Mouse (Mus musculus) colon, adult 2 months (tissue): ENCODE results near the gene Ermap. TPM values are rescaled to one million over a fixed set of nuclear protein-coding genes. Genes with fewer than 3 reads are reported as not detected.

Experiments
- polyA plus RNA-seq: library from polyadenylated mRNA; depleted of rRNA; stranded (reverse); fragments of >200 nt; gene quantifications from 2 replicates; pipeline ENCODE4 v1.2.3, GENCODE M21; 2012; rRNA removed

Ermap gene
- 0.06 and 0.27 TPM in 2 replicates for polyA plus RNA-seq

DNA sequence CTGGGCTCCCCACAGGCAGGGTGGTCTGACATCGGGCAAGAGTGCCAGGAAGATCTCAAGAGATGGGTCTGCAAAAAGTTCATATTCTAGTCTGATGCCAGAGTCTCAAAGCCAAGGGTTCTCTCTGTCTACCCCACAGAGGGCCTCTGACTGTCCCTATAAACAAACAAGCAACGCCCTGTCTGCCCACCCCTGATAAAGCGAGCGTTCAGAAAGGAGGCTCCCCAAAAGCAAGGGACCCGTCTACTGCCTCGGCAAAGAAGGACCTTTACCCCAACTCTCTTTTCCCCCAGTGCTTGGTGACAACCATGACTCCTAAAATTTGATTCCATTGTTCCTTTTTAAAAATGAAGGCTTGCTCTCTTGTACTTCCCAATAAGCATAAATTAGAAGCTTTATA lies at the start of gene Ermap:
TSS of gene Ermap (minus strand) at position 148 of the 400 bp plus-strand sequence.

DNA sequence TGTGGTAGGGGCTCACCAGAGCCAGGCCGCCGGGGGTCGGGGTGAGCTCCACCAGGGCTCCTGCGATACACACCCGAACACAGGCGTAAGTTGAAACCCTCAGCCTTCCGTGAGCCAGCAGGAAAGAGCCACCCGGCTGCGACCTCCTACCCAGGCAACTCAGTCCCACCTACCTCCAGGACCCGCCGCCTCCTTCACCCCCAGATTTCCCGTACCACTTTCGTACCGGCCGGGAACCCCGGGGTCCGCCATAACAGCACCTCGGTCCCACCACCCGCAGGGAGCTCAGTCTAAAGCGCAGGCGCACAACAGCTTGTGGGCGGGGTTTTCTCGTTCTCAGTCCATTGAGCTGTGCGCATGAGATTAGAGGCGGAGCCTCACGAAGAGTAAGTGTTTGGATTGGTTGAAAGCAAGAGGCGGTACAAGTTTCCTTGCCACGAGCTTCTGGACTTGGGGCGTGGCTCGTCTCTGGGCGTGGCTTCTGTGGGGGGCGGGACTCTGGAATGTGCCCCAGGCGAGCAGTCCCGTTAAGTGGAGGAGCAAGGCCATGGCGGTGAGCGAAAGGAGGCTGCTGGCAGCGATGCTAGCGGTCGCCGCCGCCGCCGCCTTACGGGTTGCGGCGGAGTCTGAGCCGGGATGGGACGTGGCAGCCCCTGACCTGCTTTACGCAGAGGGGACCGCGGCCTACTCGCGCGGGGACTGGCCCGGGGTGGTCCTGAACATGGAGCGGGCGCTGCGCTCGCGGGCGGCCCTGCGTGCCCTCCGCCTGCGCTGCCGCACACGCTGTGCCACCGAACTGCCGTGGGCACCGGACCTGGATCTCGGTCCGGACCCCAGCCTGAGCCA lies 42.8 kb upstream of the Ermap start, which contains the start of the genes AU022252 and P3h1:
TSS of gene AU022252 (minus strand) at position 303 of the 846 bp plus-strand sequence.
TSS of gene P3h1 (plus strand) at position 506 of the 846 bp plus-strand sequence.

DNA sequence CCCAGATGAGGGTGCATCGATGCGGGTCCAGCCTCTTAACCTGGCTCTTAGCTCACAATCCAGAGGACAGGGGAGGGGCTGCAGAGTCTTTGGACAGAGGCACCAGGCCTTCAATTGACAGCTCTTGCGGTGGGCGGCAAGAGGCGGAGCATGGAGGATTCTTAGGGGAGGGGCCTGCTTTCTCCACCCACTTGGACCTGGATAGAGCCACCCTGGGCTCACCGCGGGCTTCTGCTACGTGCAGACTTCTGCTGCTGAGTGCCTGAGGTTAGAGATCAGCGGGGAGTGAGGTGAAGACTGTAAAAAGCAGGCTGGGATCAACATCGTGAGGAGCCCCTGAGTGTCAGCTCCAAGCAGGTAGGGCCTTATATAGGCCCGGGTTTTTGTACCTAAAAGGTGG lies 28.4 kb upstream of the Ermap start, which contains the start of gene Tmem269:
TSS of gene Tmem269 (minus strand) at position 49 of the 400 bp plus-strand sequence.

DNA sequence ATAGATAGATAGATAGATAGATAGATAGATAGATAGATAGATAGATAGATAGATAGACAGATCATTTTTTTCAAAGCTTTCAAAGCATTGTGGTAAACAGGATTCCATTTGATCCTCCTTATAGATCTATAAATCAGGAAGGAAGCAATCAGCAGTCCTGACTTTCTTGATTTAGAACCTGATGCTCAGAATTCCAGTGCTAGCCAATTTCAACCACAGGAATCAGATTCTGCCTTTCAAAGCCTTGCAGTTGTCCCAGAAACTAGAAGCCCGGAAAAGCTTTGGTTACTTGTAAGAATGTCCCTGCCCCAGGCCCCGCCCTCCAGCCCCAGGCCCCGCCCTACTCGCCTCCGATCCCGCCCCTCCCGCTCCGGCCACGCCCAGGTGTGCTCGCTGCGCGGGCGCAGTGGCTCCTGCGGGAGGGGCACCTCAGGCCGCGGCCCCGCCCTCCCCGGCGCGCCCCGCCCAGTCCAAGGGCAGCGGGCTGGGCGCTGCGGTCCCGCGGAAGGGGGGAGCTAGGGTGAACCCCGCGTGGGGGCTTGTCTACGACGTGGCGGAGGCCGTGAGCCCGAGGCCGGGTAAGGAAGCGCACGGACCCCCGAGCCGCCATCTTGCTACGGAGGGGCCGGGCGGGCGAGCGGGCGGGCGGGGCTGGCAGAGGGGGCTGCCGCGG lies 5.2 kb upstream of the Ermap start, which contains the start of gene Svbp:
TSS of gene Svbp (plus strand) at position 398 of the 673 bp plus-strand sequence.

DNA sequence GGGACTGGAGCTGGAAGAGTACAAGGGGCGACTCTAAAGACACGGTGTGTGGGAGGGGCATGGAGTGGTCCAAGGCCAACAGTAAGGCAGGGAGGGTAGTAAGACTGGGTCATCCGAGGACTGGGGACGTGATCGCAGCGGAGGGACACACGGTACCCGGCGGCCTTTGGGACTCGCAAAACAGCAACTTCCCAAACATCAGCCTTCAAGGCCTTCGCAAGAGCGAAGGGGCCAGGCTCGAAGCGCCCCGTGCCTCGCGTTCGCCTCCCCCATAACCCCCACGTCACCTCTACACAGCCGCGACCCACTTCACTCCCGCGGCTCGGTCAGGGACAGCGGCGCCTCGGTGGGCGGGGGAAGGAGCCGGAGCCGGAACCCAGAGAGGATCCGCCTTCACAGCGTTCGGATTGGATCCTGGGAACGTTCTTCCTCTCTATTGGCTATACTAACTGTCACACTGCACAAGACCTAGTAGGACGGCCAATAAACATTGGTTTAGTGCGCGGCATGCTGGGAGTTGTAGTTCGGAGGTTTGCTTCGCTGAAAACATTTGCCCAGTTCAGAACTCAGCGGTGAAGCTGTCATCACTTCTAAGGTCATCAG lies 15.9 kb downstream of the Ermap start, which contains the start of gene Zfp691:
TSS of gene Zfp691 (minus strand) at position 345 of the 603 bp plus-strand sequence.

Other genes starting within 250 kb of the Ermap start
- not detected in 2 replicates for gene Lao1, start 228.4 kb downstream of the Ermap start, polyA plus RNA-seq
- gene Slc2a1, start 81.3 kb downstream of the Ermap start, polyA plus RNA-seq, result 152 and 210 TPM in 2 replicates
- gene Zfp691, start 15.8 kb downstream of the Ermap start, polyA plus RNA-seq, result 11.5 and 12.1 TPM in 2 replicates
- 33.4 and 37.7 TPM in 2 replicates for gene Svbp, start 5.3 kb upstream of the Ermap start, polyA plus RNA-seq
- not detected in 2 replicates for gene Tmem269, start 28.2 kb upstream of the Ermap start, polyA plus RNA-seq
- gene AU022252, start 42.7 kb upstream of the Ermap start, polyA plus RNA-seq, result 4.8 and 6.9 TPM in 2 replicates
- gene P3h1, start 42.9 kb upstream of the Ermap start, polyA plus RNA-seq, result 11.4 and 14.1 TPM in 2 replicates
- gene Cldn19, start 65.4 kb upstream of the Ermap start, polyA plus RNA-seq, result 0.02 and 0.13 TPM in 2 replicates
- gene Ybx1, start 104.6 kb upstream of the Ermap start, polyA plus RNA-seq, result 157 and 196 TPM in 2 replicates
- 2.9 and 5.5 TPM in 2 replicates for gene Ppih, start 130.5 kb upstream of the Ermap start, polyA plus RNA-seq
- 0.19 and 0.21 TPM in 2 replicates for gene Ccdc30, start 225.5 kb upstream of the Ermap start, polyA plus RNA-seq
- gene Ppcs, start 232.4 kb upstream of the Ermap start, polyA plus RNA-seq, result 24.4 and 28.1 TPM in 2 replicates
- gene Zmynd12, start 232.8 kb upstream of the Ermap start, polyA plus RNA-seq, result 0.84 and 2.2 TPM in 2 replicates